Mouse (Mus musculus) midbrain, embryonic 11.5 days (tissue): ENCODE data around the gene Tpsg1. TPM values are rescaled to one million over a fixed set of nuclear protein-coding genes. Genes with fewer than 3 reads are reported as not detected.

Source experiments
- polyA plus RNA-seq: library from polyadenylated mRNA; unstranded; fragments of >200 nt; fragmentation: Nextera tagmentation; extraction: Ambion mirVana; gene quantifications from 2 replicates; pipeline ENCODE4 v1.2.1, GENCODE M21; 2014

Gene Tpsg1
- polyA plus RNA-seq, 1 experiment from 2014 or later = not detected

Other genes starting within 250 kb of the Tpsg1 start
- not detected in 2 replicates for gene Ptx4, start 248.5 kb upstream of the Tpsg1 start, polyA plus RNA-seq
- gene Clcn7, start 235.9 kb upstream of the Tpsg1 start, polyA plus RNA-seq = 16.7 and 20.4 TPM in 2 replicates
- not detected in 2 replicates for gene Ccdc154, start 206.8 kb upstream of the Tpsg1 start, polyA plus RNA-seq
- gene Gm38655, start 193.8 kb upstream of the Tpsg1 start, polyA plus RNA-seq = not detected in 2 replicates
- gene BC003965, start 184.7 kb upstream of the Tpsg1 start, polyA plus RNA-seq = 34.4 TPM in 2 replicates
- gene Unkl, start 180.9 kb upstream of the Tpsg1 start, polyA plus RNA-seq = 4.2 and 6.4 TPM in 2 replicates
- gene Gnptg, start 129.1 kb upstream of the Tpsg1 start, polyA plus RNA-seq = 59.5 and 63.2 TPM in 2 replicates
- gene Tsr3, start 129.1 kb upstream of the Tpsg1 start, polyA plus RNA-seq = 62.5 and 64.3 TPM in 2 replicates
- gene Baiap3, start 112.9 kb upstream of the Tpsg1 start, polyA plus RNA-seq = 1.3 and 1.4 TPM in 2 replicates
- 863 and 877 TPM in 2 replicates for gene Ube2i, start 94.7 kb upstream of the Tpsg1 start, polyA plus RNA-seq
- not detected in 2 replicates for gene Prss34, start 70.9 kb upstream of the Tpsg1 start, polyA plus RNA-seq
- gene Prss28, start 60.6 kb upstream of the Tpsg1 start, polyA plus RNA-seq = not detected in 2 replicates
- not detected in 2 replicates for gene Prss29, start 50.6 kb upstream of the Tpsg1 start, polyA plus RNA-seq
- not detected in 2 replicates for gene Tpsab1, start 23.7 kb upstream of the Tpsg1 start, polyA plus RNA-seq
- gene Tpsb2, start 3.0 kb upstream of the Tpsg1 start, polyA plus RNA-seq = not detected in 2 replicates
- gene Cacna1h, start 64.5 kb downstream of the Tpsg1 start, polyA plus RNA-seq = 3.5 and 4.3 TPM in 2 replicates
- 0.12 TPM in 1 of 2 replicates, not detected in the other for gene Tekt4, start 85.3 kb downstream of the Tpsg1 start, polyA plus RNA-seq
- not detected in 2 replicates for gene Sstr5, start 128.0 kb downstream of the Tpsg1 start, polyA plus RNA-seq
- 2.0 and 2.1 TPM in 2 replicates for gene Sox8, start 201.4 kb downstream of the Tpsg1 start, polyA plus RNA-seq
- 19.2 and 20.6 TPM in 2 replicates for gene Lmf1, start 209.8 kb downstream of the Tpsg1 start, polyA plus RNA-seq